In genomic region chr2:32317791-32318417, GRCm38 (mm10) we compare ENCODE assay signal across 8 mouse cellular contexts. TPM values are rescaled to one million over a fixed set of nuclear protein-coding genes. Genes with fewer than 3 reads are reported as not detected.
A peak's percentile ranks its signal among the peaks of the same experiment; 100 is the strongest.
DNase-seq lines count a peak whose midpoint lies in the region; ATAC-seq and TF ChIP-seq lines count a peak whose summit lies in the region.

No protein-coding gene starts in this region.

- peak; percentile 78 for ATAC-seq in lung, postnatal 0 days

- no peaks in the 10 kb centered on the region for H3K9me3 ChIP-seq in lung, postnatal 0 days (ENCODE audit: low read length)

- no peaks in the 10 kb centered on the region for H3K36me3 ChIP-seq in kidney, adult 2 months (ENCODE audit: control insufficient read depth, insufficient read depth, low read length)
- no peaks in the 10 kb centered on the region for H3K36me3 ChIP-seq in lung, postnatal 0 days (ENCODE audit: insufficient read depth, low read length)

- peak; percentile 11 for DNase-seq in Muller cell, postnatal 12 days (ENCODE audit: inconsistent ontology term)
- peak; percentile 87 for DNase-seq in embryo, embryonic 9.5 days (ENCODE audit: extremely low spot score)
- DNase-seq in heart, adult 8-10 months (ENCODE audit: low spot score) = peak; percentile 63
- DNase-seq in kidney, adult 2 months = peak; percentile 53
- peak; percentile 95 for DNase-seq in lung, postnatal 0 days (ENCODE audit: low spot score)
- DNase-seq in retina, postnatal 1 day = peak; percentile 71
- DNase-seq in layer of hippocampus, adult 9-10 months (ENCODE audit: low spot score) = no peak
- no peak for DNase-seq in right cerebral cortex, adult 2 months (ENCODE audit: low spot score in 2 of 2)

- H3K4me3 ChIP-seq in kidney, adult 2 months (ENCODE audit: insufficient read depth, low read depth, low read length) = peak overlapping the region; percentile 50
- peak overlapping the region; percentile 28 for H3K4me3 ChIP-seq in lung, postnatal 0 days (ENCODE audit: low read depth, low read length)

- no peak for TF ChIP-seq CTCF in kidney, adult 2 months (conservative IDR thresholded peaks at IDR 0.05; ENCODE audit: insufficient read depth, insufficient read length, low read depth, low read length)
- no peak for TF ChIP-seq CTCF in lung, postnatal 0 days (IDR thresholded peaks at IDR 0.05)

- H3K27ac ChIP-seq in kidney, adult 2 months (ENCODE audit: insufficient read depth, low read depth, low read length) = no peak overlapping the region
- peak overlapping the region; percentile 83 for H3K27ac ChIP-seq in lung, postnatal 0 days (ENCODE audit: low read length)

- TF ChIP-seq EP300 in lung, postnatal 0 days (IDR thresholded peaks at IDR 0.05) = no peak

- no peak for TF ChIP-seq POLR2A in kidney, adult 2 months (IDR thresholded peaks at IDR 0.05; ENCODE audit: low read depth, low read length)

- H3K9ac ChIP-seq in lung, postnatal 0 days (replicated peaks; ENCODE audit: low read depth) = peak overlapping the region; percentile 48; the same call in 1 of the 2 replicates

- H3K4me1 ChIP-seq in kidney, adult 2 months (ENCODE audit: control insufficient read depth, insufficient read depth, low read length) = no peaks in the 10 kb centered on the region
- H3K4me1 ChIP-seq in lung, postnatal 0 days (ENCODE audit: insufficient read depth, low read depth, low read length) = peaks cover 14% of the 10 kb centered on the region; the same call in 1 of the 2 replicates

- WGBS in kidney, adult 2 months = 17% methylated on average over 18 of the region's 19 CpGs
- 3% methylated on average over 13 of the region's 19 CpGs for WGBS in lung, postnatal 0 days

- H3K4me2 ChIP-seq in lung, postnatal 0 days (replicated peaks; ENCODE audit: low read depth, low read length) = peak overlapping the region; percentile 44

- H3K27me3 ChIP-seq in kidney, adult 2 months (replicated peaks; ENCODE audit: control insufficient read depth, insufficient read depth, low read length) = no peaks in the 10 kb centered on the region
- no peaks in the 10 kb centered on the region for H3K27me3 ChIP-seq in lung, postnatal 0 days (replicated peaks; ENCODE audit: insufficient read depth, low read length)

RNA-seq across cellular contexts. Expression of gene Swi5, which starts 30.0 kb away (rescaled TPM):
- total RNA-seq in heart, adult 8-10 months (2022) = 100 to 1,000 TPM; 221 to 257 (median 231) TPM
- 191 and 242 TPM in 2 replicates for polyA plus RNA-seq in kidney, adult 2 months (2012; rRNA removed)
- 290 and 299 TPM in 2 replicates for polyA plus RNA-seq in lung, postnatal 0 days (2015; fragmentation: Nextera tagmentation; extraction: Ambion mirVana)

RNA-seq across cellular contexts. Expression of gene Golga2, which starts 30.7 kb away (rescaled TPM):
- 10 to 100 TPM; 75.1 to 88.9 (median 80.2) TPM for total RNA-seq in heart, adult 8-10 months (2022)
- 30.8 and 31.2 TPM in 2 replicates for polyA plus RNA-seq in kidney, adult 2 months (2012; rRNA removed)
- polyA plus RNA-seq in lung, postnatal 0 days (2015; fragmentation: Nextera tagmentation; extraction: Ambion mirVana) = 20.0 and 21.9 TPM in 2 replicates

RNA-seq across cellular contexts. Expression of gene Ciz1, which starts 34.2 kb away (rescaled TPM):
- 10 to 100 TPM; 25.8 to 34.9 (median 28.0) TPM for total RNA-seq in heart, adult 8-10 months (2022)
- polyA plus RNA-seq in kidney, adult 2 months (2012; rRNA removed) = 130 and 131 TPM in 2 replicates
- 20.1 and 20.4 TPM in 2 replicates for polyA plus RNA-seq in lung, postnatal 0 days (2015; fragmentation: Nextera tagmentation; extraction: Ambion mirVana)

RNA-seq across cellular contexts. Expression of gene Dnm1, which starts 35.2 kb away (rescaled TPM):
- 1 to 10 TPM; 3.5 to 7.5 (median 4.6) TPM for total RNA-seq in heart, adult 8-10 months (2022)
- polyA plus RNA-seq in kidney, adult 2 months (2012; rRNA removed) = 8.3 and 12.6 TPM in 2 replicates
- 5.0 and 5.1 TPM in 2 replicates for polyA plus RNA-seq in lung, postnatal 0 days (2015; fragmentation: Nextera tagmentation; extraction: Ambion mirVana)

RNA-seq across cellular contexts. Expression of gene Uck1, which starts 57.9 kb away (rescaled TPM):
- 10 to 100 TPM; 22.9 to 24.5 (median 23.3) TPM for total RNA-seq in heart, adult 8-10 months (2022)
- polyA plus RNA-seq in kidney, adult 2 months (2012; rRNA removed) = 134 and 147 TPM in 2 replicates
- 50.9 and 57.7 TPM in 2 replicates for polyA plus RNA-seq in lung, postnatal 0 days (2015; fragmentation: Nextera tagmentation; extraction: Ambion mirVana)

Comparison
In these comparisons a context has a peak if more than half of its experiments do, and no peak if none do; other contexts are left out.
1. DNase-seq: peak in Muller cell, postnatal 12 days (single experiment), embryo, embryonic 9.5 days (single experiment), heart, adult 8-10 months (single experiment), kidney, adult 2 months (single experiment), lung, postnatal 0 days (single experiment) and retina, postnatal 1 day (single experiment); none in layer of hippocampus, adult 9-10 months (single experiment) and right cerebral cortex, adult 2 months (0 of 2).